Mouse (Mus musculus) heart, postnatal 4 days (tissue): ENCODE results near the gene Olfr766-ps1. TPM values are rescaled to one million over a fixed set of nuclear protein-coding genes. Genes with fewer than 3 reads are reported as not detected.
"Not testable (repeated sequence)": the region's sequence is repeated elsewhere in the genome, so short reads cannot be mapped to it uniquely, and the experiment has no call there.

ENCODE experiments used
- DNase-seq: peaks from one replicate; pipeline ENCODE4 v3.0.0; 2021
- total RNA-seq, 2 experiments: library from RNA; stranded (reverse); gene quantifications; 2 replicates each; pipeline ENCODE4 v1.2.3; 2021

Gene Olfr766-ps1
- not detected for total RNA-seq

- no peak for DNase-seq
Observed at GRCm38 (mm10) chr10:129068877-129069276, at the start of gene Olfr766-ps1. Gene Olfr766-ps1 (minus strand): TSS chr10:129068977.

- DNase-seq: no peak
Observed at GRCm38 (mm10) chr10:129117761-129118160, 49.0 kb upstream of the Olfr766-ps1 start, which contains the start of gene Olfr769. Gene Olfr769 (minus strand): TSS chr10:129117861.

- no peak for DNase-seq
Observed at GRCm38 (mm10) chr10:129115146-129115545, 46.4 kb upstream of the Olfr766-ps1 start.

GRCm38 (mm10) chr10:129101231-129101630 is 32.5 kb upstream of the Olfr766-ps1 start:
- DNase-seq: no peak

- no peak for DNase-seq
Observed at GRCm38 (mm10) chr10:129099275-129099674, 30.5 kb upstream of the Olfr766-ps1 start, which contains the start of gene Olfr768. Gene Olfr768 (minus strand): TSS chr10:129099375.

- not testable (repeated sequence) for DNase-seq
Observed at GRCm38 (mm10) chr10:129082810-129083209, 14.0 kb upstream of the Olfr766-ps1 start, which contains the start of gene Olfr767. Gene Olfr767 (minus strand): TSS chr10:129082910.

- not testable (repeated sequence) for DNase-seq
Observed at GRCm38 (mm10) chr10:129049898-129050297, 18.9 kb downstream of the Olfr766-ps1 start, which contains the start of gene Olfr765. Gene Olfr765 (minus strand): TSS chr10:129049998.

GRCm38 (mm10) chr10:129039796-129040195 is 29.0 kb downstream of the Olfr766-ps1 start, which contains the start of gene Olfr764-ps1:
Gene Olfr764-ps1 (minus strand): TSS chr10:129039896.
- no peak for DNase-seq

GRCm38 (mm10) chr10:129028343-129028742 is 40.4 kb downstream of the Olfr766-ps1 start:
- DNase-seq: no peak

GRCm38 (mm10) chr10:129026018-129026662 is 42.6 kb downstream of the Olfr766-ps1 start:
- peak; percentile 41 for DNase-seq

GRCm38 (mm10) chr10:129023319-129023718 is 45.5 kb downstream of the Olfr766-ps1 start:
- DNase-seq: no peak

- no peak for DNase-seq
Observed at GRCm38 (mm10) chr10:129014477-129014876, 54.3 kb downstream of the Olfr766-ps1 start.

Other genes starting within 250 kb of the Olfr766-ps1 start
- gene Ormdl2, start 247.3 kb downstream of the Olfr766-ps1 start, total RNA-seq: 10 to 100 TPM in 1 of 2 experiments, 1 to 10 TPM in 1; 9.5 to 10.1 TPM
- 1 to 10 TPM; 3.8 to 4.1 TPM for gene Gdf11, start 177.3 kb downstream of the Olfr766-ps1 start, total RNA-seq
- 100 to 1,000 TPM; 216 to 226 TPM for gene Cd63, start 168.0 kb downstream of the Olfr766-ps1 start, total RNA-seq
- 1 to 10 TPM; 5.3 to 5.6 TPM for gene Rdh5, start 146.1 kb downstream of the Olfr766-ps1 start, total RNA-seq
- gene Bloc1s1, start 144.9 kb downstream of the Olfr766-ps1 start, total RNA-seq: 100 to 1,000 TPM; 152 to 180 TPM
- gene Itga7, start 135.2 kb downstream of the Olfr766-ps1 start, total RNA-seq: 10 to 100 TPM; 69.6 to 78.5 TPM
- gene Mettl7b, start 108.0 kb downstream of the Olfr766-ps1 start, total RNA-seq: under 1 TPM in 1 of 2 experiments, not detected in 1; 0.21 TPM
- not detected for gene Olfr9, start 79.5 kb downstream of the Olfr766-ps1 start, total RNA-seq
- not detected for gene Olfr763, start 58.2 kb downstream of the Olfr766-ps1 start, total RNA-seq
- not detected for gene Olfr764-ps1, start 29.1 kb downstream of the Olfr766-ps1 start, total RNA-seq
- not detected for gene Olfr765, start 19.0 kb downstream of the Olfr766-ps1 start, total RNA-seq
- not detected for gene Olfr767, start 13.9 kb upstream of the Olfr766-ps1 start, total RNA-seq
- gene Olfr768, start 30.4 kb upstream of the Olfr766-ps1 start, total RNA-seq: not detected
- not detected for gene Olfr769, start 48.9 kb upstream of the Olfr766-ps1 start, total RNA-seq
- gene Olfr770, start 70.0 kb upstream of the Olfr766-ps1 start, total RNA-seq: not detected
- gene Olfr771, start 95.8 kb upstream of the Olfr766-ps1 start, total RNA-seq: not detected
- not detected for gene Olfr772, start 108.9 kb upstream of the Olfr766-ps1 start, total RNA-seq
- gene Olfr773, start 118.4 kb upstream of the Olfr766-ps1 start, total RNA-seq: not detected
- gene Olfr774, start 167.2 kb upstream of the Olfr766-ps1 start, total RNA-seq: not detected
- gene Olfr775, start 179.4 kb upstream of the Olfr766-ps1 start, total RNA-seq: not detected
- not detected for gene Olfr776, start 190.2 kb upstream of the Olfr766-ps1 start, total RNA-seq
- gene Olfr777, start 202.5 kb upstream of the Olfr766-ps1 start, total RNA-seq: not detected
- gene Olfr780, start 249.1 kb upstream of the Olfr766-ps1 start, total RNA-seq: not detected